Mouse (Mus musculus) mature B cell (primary cell): ENCODE measurements around the gene Tmem234.

Experiments used
- in situ Hi-C: fragments of 300-500 bp; cut with MboI; formaldehyde crosslinking; loops from 2 replicates; pipeline ENCODE4 v1.14.3; 2019

Gene Tmem234

DNA sequence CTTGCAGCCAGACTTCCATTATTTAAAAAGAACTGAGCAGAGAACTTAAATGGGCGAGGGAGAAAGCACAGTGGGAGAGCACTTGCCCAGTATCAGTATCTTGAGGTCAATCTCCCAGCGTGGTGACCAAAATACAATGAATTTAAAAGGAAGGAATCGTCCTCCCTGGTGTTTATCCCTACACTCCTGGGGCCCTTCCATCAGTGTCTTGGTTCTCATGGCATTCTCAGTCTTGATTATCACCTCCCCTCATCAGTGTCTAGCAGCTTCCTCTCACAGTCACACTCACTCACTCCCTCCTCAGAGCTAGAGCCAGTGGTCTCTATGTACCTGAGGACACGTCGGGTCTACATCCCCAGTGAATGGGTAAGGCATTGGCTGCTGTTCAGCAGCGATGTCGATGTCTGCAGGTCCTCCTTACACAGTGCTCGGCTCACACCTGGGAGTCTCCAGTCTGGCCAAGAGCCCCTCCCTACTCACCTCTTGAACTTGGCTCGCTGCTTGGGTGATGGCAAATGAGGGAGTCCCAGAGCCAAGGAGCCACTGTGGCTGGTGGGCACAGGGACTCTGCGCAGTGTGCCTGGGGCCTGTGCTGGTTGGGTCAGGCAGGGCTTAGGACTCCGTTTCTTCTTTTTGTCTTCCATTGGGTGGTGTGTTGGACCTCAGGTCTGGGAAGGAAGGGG lies 21.8 kb downstream of the Tmem234 start:
- in situ Hi-C loops, result no loop called here

DNA sequence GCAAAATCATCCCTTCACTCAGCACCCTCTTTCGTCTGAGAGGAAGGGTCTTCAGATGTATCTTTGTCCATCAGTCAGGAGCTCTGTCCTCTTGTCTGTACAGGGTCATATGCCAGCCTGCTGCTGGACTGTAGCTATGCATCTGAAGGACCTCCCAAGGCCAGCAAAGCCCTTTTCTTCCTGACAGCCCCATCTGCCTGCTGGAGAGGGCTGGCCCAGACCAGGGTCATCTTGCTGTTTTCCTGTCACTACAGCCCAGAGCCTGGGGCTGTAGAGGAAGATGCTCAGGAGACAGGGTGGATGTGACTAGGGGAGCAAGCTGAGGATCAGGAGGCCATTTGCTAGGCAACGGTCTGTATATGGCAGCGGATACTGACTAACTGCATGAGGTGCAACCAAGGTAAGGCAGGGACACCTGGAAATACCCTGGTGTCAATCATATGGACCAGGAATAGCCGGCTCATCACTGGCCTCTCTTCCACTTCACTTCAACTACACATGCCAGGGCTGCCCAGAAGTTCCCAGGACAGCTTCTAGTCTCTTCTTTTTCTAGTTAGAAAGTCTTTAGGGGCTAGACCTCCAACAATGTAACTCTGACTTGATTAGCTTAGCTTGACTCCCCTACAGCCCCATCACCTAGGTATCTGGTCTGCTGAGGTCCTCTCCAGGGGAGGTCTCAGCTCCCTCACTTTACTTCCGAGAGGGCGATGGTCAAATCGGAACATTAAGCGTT lies 22.5 kb downstream of the Tmem234 start:
- in situ Hi-C loops, result no loop called here

DNA sequence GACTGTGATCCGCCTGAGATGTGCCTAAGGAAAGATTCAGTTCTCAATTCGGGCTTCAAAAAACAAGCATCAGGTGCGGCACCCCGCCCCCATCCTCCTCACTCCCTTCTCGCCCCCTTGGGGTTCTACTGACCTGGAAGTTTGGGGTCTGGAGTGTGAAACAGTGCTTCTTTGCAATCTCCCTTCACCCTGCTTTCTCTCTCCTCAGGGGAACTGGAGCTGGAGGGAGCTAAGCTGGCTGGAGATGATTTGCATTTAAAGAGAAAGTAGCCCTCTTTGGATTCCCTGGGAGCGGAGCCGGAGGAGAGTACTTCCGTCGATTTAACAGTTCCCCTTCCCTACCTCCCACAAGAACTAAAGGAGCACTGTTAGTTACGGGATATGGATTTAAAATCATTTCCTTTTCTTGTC lies 23.2 kb downstream of the Tmem234 start, which contains the start of gene Ccdc28b:
Gene Ccdc28b, minus strand, starts transcription at position 267 of the 411 bp plus-strand sequence.
- in situ Hi-C loops, result no loop called here

DNA sequence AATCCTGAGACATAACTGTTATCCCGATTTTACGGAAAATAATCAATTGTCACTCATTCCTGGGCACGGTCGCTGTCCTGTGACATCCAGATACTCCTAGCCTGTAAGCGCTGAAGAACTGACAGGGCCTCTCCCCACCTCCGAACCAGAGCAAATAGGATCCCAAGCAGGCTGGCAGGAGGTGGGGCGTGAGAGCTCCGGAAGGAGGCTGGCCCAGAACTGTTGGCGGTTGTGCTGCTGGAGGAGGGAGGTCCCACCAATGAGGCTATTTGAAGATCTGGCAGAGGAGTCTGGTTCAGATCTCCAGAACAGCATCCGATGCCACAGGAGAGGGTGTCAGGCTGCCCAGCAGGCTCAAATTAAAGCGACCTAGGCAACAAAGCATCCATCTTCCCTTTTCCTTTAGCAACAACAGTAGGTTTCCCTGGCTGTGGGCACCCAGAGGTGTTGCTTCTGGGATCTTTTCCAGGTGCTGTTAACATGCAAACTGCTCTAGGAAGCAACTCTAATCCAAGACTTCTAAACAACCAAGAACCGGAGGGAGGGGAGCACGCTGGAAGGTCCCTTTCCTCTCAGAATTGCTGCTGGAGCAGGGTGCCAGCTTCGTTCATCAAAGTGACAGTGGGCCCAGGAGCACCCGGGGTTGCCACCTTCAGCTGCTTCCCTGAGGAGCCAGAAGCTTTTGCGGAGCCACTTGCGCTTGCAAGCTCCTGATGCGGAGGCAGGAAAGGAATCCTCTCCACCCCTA lies 24.0 kb downstream of the Tmem234 start:
- in situ Hi-C loops, result no loop called here

DNA sequence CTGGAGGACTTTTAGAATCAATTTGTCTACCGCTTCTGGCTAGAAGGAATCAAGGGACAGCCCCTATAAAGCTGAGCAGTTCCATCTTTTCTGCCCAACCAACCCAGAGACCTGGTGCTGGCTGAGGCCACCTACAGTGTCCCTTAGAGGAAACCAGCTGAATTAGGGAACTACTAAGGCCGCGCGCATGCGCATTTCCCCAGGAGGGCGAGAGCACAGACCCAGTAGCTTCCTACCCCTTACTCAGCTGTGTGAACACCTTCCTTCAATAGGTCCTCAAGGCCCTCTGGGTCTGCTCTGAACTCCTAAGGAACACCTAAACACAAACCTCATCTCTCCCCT lies 24.5 kb downstream of the Tmem234 start:
- in situ Hi-C loops, result no loop called here

DNA sequence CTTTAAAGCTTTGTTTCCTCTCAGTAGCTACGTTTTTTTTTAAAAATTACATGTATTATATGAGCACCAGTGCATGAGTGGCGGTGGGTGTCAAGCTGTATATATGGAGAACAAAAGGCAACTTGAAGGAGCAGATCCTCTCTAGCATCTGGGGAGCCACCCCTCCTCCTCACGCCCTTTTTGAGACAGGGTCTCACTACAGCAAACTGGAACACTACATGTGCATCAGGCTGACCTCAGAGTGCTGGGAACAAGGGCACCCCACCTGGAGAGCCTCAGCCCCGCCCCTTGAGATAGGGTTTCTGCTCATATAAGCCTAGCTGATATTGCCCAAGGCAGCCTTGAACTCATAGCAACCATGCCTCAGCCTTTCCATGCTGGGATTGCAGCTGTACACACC lies 25.0 kb downstream of the Tmem234 start:
- in situ Hi-C loops, result no loop called here

DNA sequence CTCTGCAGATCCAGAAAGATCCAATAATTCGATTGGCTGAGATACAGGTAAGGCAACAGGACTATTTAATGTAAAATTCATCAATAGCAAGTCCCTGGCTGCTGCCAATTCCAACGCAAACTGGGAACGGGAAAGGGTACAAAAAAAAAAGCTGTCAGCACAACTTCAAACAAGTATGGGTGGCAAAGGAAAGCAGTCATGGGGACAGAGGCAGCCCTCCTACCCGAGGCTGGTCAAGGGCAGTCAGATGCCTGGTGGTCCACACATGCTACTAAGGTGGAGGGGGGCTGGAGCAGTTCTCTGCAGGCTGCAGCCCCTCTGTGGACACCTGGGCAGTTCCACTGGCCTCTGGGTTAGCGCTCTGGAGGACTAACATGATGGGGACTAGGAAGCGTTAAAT lies 25.6 kb downstream of the Tmem234 start:
- in situ Hi-C loops, result no loop called here

DNA sequence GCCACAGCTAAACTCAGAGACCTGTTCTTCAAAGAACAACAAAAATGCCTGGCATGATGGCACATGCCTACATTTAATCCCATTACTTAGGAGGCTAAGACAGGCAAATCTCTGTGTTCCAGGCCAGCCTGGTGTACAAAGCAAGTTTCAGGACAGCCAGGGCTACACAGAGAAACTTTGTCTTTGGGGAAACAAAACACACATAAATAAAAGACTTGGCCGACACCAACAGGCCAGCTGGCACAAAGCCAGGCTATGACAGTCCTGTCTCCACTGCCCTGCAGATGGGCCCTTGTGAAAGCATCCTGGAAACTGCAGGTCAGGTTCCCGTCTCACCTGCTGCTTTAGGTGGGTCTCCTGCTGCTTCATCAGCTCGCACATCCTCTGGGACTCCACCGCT lies 30.5 kb downstream of the Tmem234 start:
- in situ Hi-C loops, result no loop called here

DNA sequence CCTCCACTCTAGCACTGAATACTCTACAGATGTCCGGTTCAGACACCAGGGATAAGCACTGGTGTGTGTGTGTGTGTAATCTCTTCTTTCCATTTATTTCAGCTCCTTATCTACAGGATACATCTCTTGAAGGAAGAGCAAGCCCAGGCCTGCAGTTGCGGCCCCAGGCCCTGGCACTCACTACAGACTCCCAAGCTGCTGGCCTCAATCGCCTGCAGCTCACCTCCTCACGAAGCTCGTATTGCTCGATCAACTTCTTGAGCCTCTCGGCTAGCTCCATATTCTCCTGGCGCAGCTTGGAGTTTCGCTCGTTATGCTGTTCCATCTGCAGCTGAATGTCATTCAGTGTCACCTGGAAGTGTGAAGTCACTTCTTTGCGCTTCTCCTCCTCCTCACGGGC lies 31.4 kb downstream of the Tmem234 start:
- in situ Hi-C loops, result no loop called here

DNA sequence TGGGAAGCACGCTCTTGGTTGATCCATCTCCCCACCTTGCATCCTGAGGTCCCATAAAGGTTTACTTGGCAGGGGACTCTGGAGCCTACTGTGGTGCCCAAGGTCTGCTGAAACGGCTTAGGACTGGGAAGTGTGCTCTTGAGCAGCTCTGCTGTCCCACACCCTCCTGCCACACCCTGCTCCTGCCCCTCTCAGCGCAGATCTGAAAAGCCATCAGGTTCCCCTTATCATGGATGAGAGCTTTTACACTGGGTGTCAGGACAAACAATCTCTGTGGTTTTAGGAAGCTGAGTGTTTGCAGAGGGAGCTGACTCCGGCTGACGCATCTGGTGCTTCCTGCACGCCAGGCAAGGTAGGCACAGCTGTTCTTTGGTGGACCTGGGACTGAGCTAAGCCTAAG lies 33.4 kb downstream of the Tmem234 start:
- in situ Hi-C loops, result no loop called here

DNA sequence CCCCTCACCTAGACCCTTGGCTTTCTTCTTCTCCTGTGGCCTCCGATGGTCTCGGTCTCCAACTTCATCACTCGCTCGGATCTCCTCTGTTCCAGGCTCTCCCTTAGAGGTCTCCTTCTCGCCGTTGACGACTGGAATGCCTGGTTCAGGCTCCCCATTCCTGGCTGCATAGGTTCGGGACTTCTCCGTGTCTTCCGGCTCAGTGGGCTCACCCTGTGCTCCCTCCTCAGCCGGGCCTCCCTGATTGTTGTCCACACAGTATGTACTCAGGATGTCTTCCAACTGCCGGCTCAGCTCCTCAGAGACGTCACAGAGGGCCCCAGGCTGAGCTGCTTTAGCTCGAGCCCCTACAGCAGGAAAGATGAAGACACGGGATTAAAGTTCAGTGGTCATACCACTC lies 38.8 kb downstream of the Tmem234 start:
- in situ Hi-C loops, result no loop called here

DNA sequence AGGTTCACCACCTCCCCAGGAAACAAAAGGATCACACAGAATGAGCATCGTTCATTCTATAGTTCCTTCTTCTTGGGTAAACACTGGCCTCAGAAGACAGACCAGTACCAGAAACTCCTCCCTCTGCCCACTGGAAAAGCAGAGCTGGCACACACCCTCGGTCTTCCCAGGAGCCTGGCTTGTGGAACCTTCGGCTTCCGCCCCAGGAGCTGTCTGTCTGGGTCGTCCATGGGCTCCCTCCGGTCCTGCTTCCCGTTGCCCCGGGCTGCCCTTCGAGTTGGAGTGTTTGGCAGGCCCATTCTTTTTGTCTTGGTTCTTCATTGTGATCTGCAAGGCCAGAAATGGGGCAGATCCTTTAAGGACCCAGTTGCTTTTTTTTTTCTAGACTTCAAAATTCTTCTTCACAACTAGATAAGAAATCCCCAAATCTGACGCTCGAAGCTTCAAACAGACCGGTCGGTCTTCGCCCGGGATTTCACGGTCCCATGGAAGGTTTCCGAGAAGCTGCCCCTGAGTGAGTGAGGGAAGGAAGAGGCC lies 39.7 kb downstream of the Tmem234 start:
- in situ Hi-C loops, result no loop called here

DNA sequence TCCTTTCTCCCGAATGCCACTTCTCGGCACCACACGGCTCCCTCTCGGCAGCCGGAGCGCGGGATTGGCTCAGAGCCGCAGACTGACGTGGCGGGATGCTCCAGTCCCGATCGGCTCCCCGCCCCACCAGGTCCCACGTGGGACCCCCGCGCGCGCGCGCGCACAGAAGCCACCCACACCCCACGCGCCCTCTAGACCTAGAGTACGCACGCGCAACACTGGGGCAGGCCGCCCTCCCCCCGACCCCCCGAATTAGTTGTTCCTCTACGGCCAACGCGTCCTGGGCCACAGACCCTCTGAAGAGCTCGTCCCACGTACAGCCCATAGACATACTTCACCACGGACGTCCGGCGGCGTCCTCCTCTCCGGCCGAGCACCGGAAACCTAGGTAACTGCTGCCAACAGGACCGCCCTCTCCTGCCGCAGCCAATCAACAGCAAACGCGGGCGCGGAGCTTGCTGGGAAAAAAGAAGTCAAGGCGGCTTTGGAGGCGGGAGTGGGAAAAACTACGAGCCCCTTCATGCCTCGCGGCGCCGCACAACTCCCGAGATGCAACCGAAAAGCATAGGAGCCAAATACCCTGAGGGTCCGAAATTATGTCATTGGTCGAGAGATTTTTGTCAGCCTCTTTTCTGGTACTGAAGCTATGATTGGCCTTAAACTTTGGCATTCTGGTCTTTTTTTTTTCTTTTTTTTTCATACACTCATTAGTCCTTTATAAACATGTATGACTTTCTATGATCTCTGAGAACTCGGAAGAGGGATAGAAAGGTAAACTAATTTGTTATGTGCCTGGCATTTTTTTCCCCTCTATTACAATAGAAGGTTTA lies 40.4 kb downstream of the Tmem234 start, which contains the start of gene Txlna:
Gene Txlna, minus strand, starts transcription at position 428 of the 830 bp plus-strand sequence.
- in situ Hi-C loops, result no loop called here

DNA sequence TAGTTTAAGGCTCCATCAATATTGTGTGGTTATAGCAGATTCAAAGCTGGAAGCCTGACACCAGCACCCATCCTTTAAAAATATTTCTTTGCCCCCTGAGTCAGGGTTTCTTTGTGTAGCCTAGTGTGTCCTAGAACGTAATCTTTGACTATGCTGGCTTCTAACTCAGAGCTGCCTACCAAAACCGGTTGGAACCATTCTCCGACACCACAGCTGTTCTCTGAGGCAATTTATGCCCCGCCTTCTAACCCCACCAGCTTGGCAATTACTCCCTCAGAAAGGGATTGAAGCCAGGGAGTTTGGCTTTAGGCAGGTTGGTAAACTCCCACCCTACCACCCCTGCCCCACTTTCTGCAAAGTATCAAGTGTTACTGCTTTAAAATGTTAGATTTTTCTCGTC lies 41.3 kb downstream of the Tmem234 start:
- in situ Hi-C loops, result no loop called here

DNA sequence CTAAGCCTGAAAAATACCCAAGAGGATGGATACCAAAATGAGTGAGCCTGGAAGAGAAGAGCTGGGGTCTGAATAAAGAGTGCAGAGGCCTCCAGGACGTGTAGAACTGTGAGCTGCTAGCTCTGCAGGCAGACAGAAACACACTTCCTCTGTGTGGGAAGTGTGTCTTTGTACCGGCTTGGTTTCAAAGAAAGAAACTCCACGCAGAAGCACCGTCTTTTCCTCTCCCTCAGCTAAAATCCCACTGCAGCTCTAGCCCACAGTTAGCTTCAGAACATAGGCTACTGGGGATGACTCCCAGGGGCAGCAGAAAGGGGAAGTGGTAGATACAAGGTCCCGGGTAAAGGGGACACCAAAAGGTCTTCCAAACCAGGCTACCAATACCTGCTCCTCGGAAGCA lies 44.7 kb downstream of the Tmem234 start:
- in situ Hi-C loops, result no loop called here

DNA sequence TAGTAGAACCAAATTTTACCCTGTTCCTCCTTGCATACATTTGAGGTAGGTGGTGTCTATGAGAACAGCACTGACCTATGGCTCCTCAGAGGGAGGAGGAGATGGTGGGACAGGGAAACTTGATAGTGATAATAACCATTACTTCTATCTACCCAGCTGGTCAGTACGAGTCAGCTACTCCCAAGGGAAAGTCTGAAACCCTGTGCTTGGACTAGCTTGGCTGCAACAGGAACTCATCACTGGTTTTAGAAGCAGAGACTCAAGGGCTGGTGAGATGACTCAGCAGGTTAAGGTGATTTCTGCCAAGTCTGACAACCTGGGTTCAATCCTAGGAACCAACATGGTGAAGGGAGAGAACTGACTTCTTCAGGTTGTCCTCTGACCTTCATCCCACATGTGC lies 48.2 kb downstream of the Tmem234 start:
- in situ Hi-C loops, result no loop called here

DNA sequence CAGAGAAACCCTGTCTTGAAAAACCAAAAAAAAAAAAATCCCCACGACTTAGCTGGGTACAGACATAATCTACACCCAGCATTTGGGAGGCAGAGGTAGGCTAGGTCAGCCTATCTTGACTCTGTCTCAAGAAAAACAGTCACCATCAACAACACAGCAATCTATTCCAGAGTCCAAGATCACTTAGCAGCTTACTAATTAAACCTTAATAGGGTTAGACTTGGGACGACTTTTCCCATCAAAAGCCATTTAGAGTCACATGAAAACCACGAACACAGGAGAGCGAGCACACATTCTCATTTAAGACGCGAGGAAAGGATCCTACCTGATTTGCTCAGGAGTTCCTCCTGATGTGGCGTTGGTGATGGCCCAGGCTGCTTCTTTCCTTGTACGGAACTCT lies 49.9 kb downstream of the Tmem234 start:
- in situ Hi-C loops, result no loop called here

DNA sequence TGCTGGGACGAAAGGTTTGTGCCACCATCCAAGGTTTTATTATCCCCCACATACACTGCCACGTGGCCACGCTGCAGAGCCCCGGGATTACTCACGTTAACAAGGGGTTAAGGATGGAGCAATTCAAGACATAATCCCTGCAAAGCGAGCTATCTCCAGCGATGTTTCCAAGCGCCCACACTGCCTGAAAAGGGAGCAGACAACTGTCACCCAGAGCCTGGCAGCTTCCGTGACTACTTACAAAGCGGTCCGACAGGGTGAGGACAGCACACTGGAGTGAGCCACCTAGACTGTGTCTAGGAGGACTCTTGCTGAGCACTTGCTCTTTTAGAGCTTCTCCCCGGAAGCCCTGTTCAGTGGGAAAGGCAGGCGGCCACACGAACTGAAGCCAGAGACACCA lies 54.3 kb downstream of the Tmem234 start:
- in situ Hi-C loops, result no loop called here

DNA sequence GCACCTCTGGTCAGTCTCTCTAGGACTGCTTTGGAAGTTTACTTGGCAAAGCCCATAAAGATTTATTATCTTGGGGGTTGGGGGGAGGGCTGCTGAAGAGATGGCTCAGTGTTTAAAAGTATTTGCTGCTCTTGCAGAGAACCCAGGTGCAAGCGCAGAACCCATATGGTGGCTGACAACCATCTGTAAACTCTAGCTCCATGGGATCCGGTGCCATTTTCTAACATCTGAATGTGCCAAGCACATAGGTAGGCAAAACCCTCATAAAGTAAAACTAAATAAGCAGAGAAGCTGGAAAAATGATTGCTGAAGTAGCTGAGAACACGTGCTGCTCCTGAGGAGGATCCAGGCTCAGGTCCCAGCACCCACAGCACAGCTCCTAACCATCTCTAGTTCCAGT lies 61.1 kb downstream of the Tmem234 start:
- in situ Hi-C loops, result no loop called here

DNA sequence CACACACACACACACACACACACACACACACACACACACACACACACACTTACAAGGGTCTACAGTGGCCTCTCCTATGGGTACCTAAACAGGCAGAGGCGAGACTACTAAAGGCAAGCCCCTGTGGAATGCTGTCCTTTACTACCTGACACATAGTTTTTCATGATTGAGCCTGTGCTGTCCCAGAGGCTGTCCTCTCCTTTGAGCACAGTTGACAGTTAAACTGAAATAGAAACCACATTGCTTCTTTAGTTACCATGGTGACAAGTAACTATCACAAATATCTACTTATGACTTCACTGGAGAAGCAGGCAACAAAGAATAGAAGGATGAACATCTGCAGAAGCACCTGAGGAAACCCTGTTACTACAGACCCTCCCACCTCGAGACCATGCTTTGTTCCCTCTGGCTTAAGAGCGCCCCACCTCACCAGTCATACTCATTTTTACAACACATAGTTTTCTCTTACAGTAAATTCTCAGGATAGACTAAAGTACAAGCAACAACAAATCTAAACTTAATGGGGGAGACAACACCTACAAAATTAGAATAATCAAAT lies 61.9 kb downstream of the Tmem234 start:
- in situ Hi-C loops, result no loop called here

DNA sequence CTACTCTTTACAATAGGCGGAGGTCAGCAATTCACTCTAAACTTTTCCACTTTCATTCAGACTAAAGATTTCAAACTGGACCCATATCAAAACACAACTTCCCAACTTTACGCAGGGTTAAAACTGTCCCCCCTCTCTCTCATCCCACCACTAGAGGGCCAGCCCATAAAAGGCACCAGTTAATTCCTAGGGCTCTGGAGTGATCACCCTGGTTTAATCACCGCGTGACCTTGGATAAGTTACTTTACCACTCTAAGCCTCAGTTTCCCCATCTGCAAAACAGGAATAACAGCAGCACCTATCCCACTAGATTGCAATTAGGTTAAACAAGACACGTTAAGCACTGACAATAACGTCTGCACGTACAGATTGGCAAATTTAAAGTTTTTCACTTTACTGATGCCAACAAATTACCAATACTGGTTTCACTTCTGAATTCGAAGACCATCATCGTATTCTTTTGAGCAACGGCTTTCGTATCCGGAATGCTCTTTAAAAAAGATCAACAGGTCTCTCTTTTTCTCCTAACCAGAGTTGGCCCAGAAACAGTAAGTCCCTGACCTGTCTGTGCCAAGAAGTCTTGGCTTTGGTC lies 71.1 kb downstream of the Tmem234 start:
- in situ Hi-C loops, result no loop called here
